In genomic region chr1:180194048-180194447, GRCm38 (mm10) we compare ENCODE assay signal across 20 mouse cellular contexts. TPM values are rescaled to one million over a fixed set of nuclear protein-coding genes. Genes with fewer than 3 reads are reported as not detected.
A peak's percentile ranks its signal among the peaks of the same experiment; 100 is the strongest.
DNase-seq lines count a peak whose midpoint lies in the region; ATAC-seq and TF ChIP-seq lines count a peak whose summit lies in the region.
"Had no signal": no experiment of that assay in that cellular context is flagged by ENCODE, and none has a peak within 500 bp of the region (broad histone marks: within the 10 kb centered on the region; RNA-seq: fewer than 3 reads in every experiment).

No protein-coding gene starts in this region.

- H3K36me3 ChIP-seq in heart, adult 2 months (ENCODE audit: control insufficient read depth, insufficient read depth, low read length): no peaks in the 10 kb centered on the region
- H3K36me3 ChIP-seq in heart, embryonic 11.5 days (ENCODE audit: control insufficient read depth, insufficient read depth, low read length): no peaks in the 10 kb centered on the region
- no peaks in the 10 kb centered on the region for H3K36me3 ChIP-seq in kidney, adult 2 months (ENCODE audit: control insufficient read depth, insufficient read depth, low read length)
- H3K36me3 ChIP-seq: embryonic facial prominence, embryonic 15.5 days; forebrain, embryonic 10.5 days had no signal

- H3K4me1 ChIP-seq in heart, adult 2 months (ENCODE audit: control insufficient read depth, insufficient read depth, low read length): no peaks in the 10 kb centered on the region; the same call in 1 of the 2 replicates
- peaks cover 7% of the 10 kb centered on the region; the same call in 1 of the 2 replicates for H3K4me1 ChIP-seq in heart, embryonic 11.5 days (ENCODE audit: control insufficient read depth, insufficient read depth, low read length)
- H3K4me1 ChIP-seq in kidney, adult 2 months (ENCODE audit: control insufficient read depth, insufficient read depth, low read length): peaks cover 38% of the 10 kb centered on the region
- no peaks in the 10 kb centered on the region; the same call in 1 of the 2 replicates for H3K4me1 ChIP-seq in brown adipose tissue, adult 24 weeks (ENCODE audit: control insufficient read depth, insufficient read depth, insufficient read length, low read length)
- H3K4me1 ChIP-seq in olfactory bulb, adult 2 months (ENCODE audit: control insufficient read depth, insufficient read depth, low read length): peaks cover 37% of the 10 kb centered on the region

- no peak for TF ChIP-seq CTCF in heart, adult 2 months (IDR thresholded peaks at IDR 0.05)
- TF ChIP-seq CTCF in kidney, adult 2 months (conservative IDR thresholded peaks at IDR 0.05; ENCODE audit: insufficient read depth, insufficient read length, low read depth, low read length): no peak
- TF ChIP-seq CTCF in olfactory bulb, adult 2 months (IDR thresholded peaks at IDR 0.05; ENCODE audit: insufficient read depth, low read depth, low read length): no peak

- ATAC-seq in heart, embryonic 11.5 days (replicated peaks; ENCODE audit: insufficient number of reproducible peaks, low FRiP score, low TSS enrichment): no peak
- ATAC-seq in activated CD4-positive, CD25-positive, alpha-beta regulatory T cell, adult 4 months: no peak
- ATAC-seq: hindbrain, embryonic 16.5 days had no signal

- no peak for TF ChIP-seq POLR2A in heart, adult 2 months (IDR thresholded peaks at IDR 0.05; ENCODE audit: insufficient read depth, low read depth, low read length)
- no peak for TF ChIP-seq POLR2A in kidney, adult 2 months (IDR thresholded peaks at IDR 0.05; ENCODE audit: low read depth, low read length)
- TF ChIP-seq POLR2A in olfactory bulb, adult 2 months (IDR thresholded peaks at IDR 0.05; ENCODE audit: insufficient read depth, low read depth, low read length): no peak

- peak overlapping the region; percentile 84 for H3K27ac ChIP-seq in heart, adult 2 months
- H3K27ac ChIP-seq in heart, embryonic 11.5 days (ENCODE audit: low read depth, low read length): no peak overlapping the region
- H3K27ac ChIP-seq in kidney, adult 2 months (ENCODE audit: insufficient read depth, low read depth, low read length): peak overlapping the region; percentile 68; the same call in 1 of the 2 replicates
- H3K27ac ChIP-seq in brown adipose tissue, adult 24 weeks (replicated peaks; ENCODE audit: low read depth, low read length): peak overlapping the region; percentile 91
- H3K27ac ChIP-seq in olfactory bulb, adult 2 months (ENCODE audit: insufficient read depth, low read depth, low read length): peak overlapping the region; percentile 67
- H3K27ac ChIP-seq: embryonic facial prominence, embryonic 15.5 days; forebrain, embryonic 10.5 days; liver, embryonic 14.5 days had no signal

- no peak for DNase-seq in heart, adult 2 months
- no peak for DNase-seq in kidney, adult 2 months
- DNase-seq in kidney, postnatal 10 days: no peak
- DNase-seq in embryo, embryonic 9.5 days (ENCODE audit: extremely low spot score): no peak
- DNase-seq: cerebellum, postnatal 10 days; gastrocnemius, postnatal 10 days; heart, postnatal 4 days; kidney, adult 9 months; kidney, postnatal 4 days; layer of hippocampus, postnatal 36 days; lung, postnatal 14 days; thymus, adult 2 months had no signal

- no peaks in the 10 kb centered on the region for H3K9me3 ChIP-seq in heart, embryonic 11.5 days (replicated peaks; ENCODE audit: control insufficient read depth, low read length)
- H3K9me3 ChIP-seq: embryonic facial prominence, embryonic 15.5 days; forebrain, embryonic 10.5 days had no signal

- 69% methylated on average over 9 of the region's 9 CpGs for WGBS in heart, adult 2 months
- 86% methylated on average over 9 of the region's 9 CpGs for WGBS in heart, embryonic 11.5 days (ENCODE audit: insufficient replicate concordance)
- 76% methylated on average over 9 of the region's 9 CpGs for WGBS in kidney, adult 2 months
- 38% methylated on average over 9 of the region's 9 CpGs for WGBS in olfactory bulb, adult 2 months

- H3K27me3 ChIP-seq in heart, adult 2 months (ENCODE audit: control insufficient read depth, insufficient read depth, low read length): no peaks in the 10 kb centered on the region
- no peaks in the 10 kb centered on the region for H3K27me3 ChIP-seq in heart, embryonic 11.5 days (ENCODE audit: control insufficient read depth, insufficient read depth, low read length)
- H3K27me3 ChIP-seq in kidney, adult 2 months (replicated peaks; ENCODE audit: control insufficient read depth, insufficient read depth, low read length): no peaks in the 10 kb centered on the region
- H3K27me3 ChIP-seq: embryonic facial prominence, embryonic 15.5 days had no signal

- H3K9ac ChIP-seq in heart, adult 2 months (ENCODE audit: low read depth, low read length): peak overlapping the region; percentile 74
- no peak overlapping the region for H3K9ac ChIP-seq in heart, embryonic 11.5 days (ENCODE audit: low read depth, low read length)
- H3K9ac ChIP-seq: embryonic facial prominence, embryonic 15.5 days; liver, embryonic 14.5 days had no signal

- H3K79me2 ChIP-seq in heart, adult 2 months (replicated peaks; ENCODE audit: control insufficient read depth, insufficient read depth, low read length): no peaks in the 10 kb centered on the region

- H3K4me2 ChIP-seq in heart, embryonic 11.5 days: no peak overlapping the region

- TF ChIP-seq EP300 in heart, adult 2 months (IDR thresholded peaks at IDR 0.05; ENCODE audit: insufficient read depth, low read depth, low read length): no peak

- intact Hi-C loops in heart, adult 2 months (cut with DNase I): loop anchor here (2.0 kb wide), 1 partner anchor 19 kb away; no protein-coding TSS in a partner anchor

- peak overlapping the region; percentile 85 for H3K4me3 ChIP-seq in heart, adult 2 months
- H3K4me3 ChIP-seq in heart, embryonic 11.5 days (ENCODE audit: low read depth, low read length): no peak overlapping the region
- peak overlapping the region; percentile 83 for H3K4me3 ChIP-seq in kidney, adult 2 months (ENCODE audit: insufficient read depth, low read depth, low read length)
- peak overlapping the region; percentile 76 for H3K4me3 ChIP-seq in brown adipose tissue, adult 24 weeks (ENCODE audit: insufficient read depth, low read depth, low read length)
- H3K4me3 ChIP-seq in olfactory bulb, adult 2 months (ENCODE audit: insufficient read depth, low read depth, low read length): peak overlapping the region; percentile 17; the same call in 1 of the 2 replicates
- H3K4me3 ChIP-seq: embryonic facial prominence, embryonic 15.5 days; forebrain, embryonic 10.5 days had no signal

RNA-seq across cellular contexts. Expression of gene Coq8a, which starts 5.4 kb away (rescaled TPM):
- 100 to 1,000 TPM; 783 to 919 TPM for total RNA-seq in heart, adult 2 months (2021)
- polyA plus RNA-seq in heart, adult 2 months (2012; rRNA removed): 468 and 899 TPM in 2 replicates
- 8.6 and 10.8 TPM in 2 replicates for polyA plus RNA-seq in heart, embryonic 11.5 days (2014; fragmentation: Nextera tagmentation; extraction: Ambion mirVana)
- polyA plus RNA-seq in kidney, adult 2 months (2012; rRNA removed): 157 and 179 TPM in 2 replicates
- polyA plus RNA-seq in brown adipose tissue, adult 24 weeks (2012; ENCODE audit: insufficient read depth, insufficient read length, missing spikeins): 1,169 and 1,640 TPM in 2 replicates
- polyA plus RNA-seq in olfactory bulb, adult 2 months (2012; ENCODE audit: insufficient read depth, insufficient read length, low replicate concordance, missing spikeins): not detected in 2 replicates
- polyA plus RNA-seq in activated CD4-positive, CD25-positive, alpha-beta regulatory T cell, adult 4 months (2017; shearing (Covaris generic)): 10 to 100 TPM; 25.3 to 28.8 TPM
